Mouse (Mus musculus) T-cell, adult 66 days (primary cell): ENCODE results near the gene Gast. TPM values are rescaled to one million over a fixed set of nuclear protein-coding genes. Genes with fewer than 3 reads are reported as not detected.

ENCODE experiments used
- total RNA-seq, 2 experiments: library from RNA; stranded (reverse); gene quantifications; 3 replicates in 1 of 2; 4 replicates in 1 of 2; pipeline ENCODE4 v1.2.4; 2023

The Gast gene
- total RNA-seq = not detected

DNA sequence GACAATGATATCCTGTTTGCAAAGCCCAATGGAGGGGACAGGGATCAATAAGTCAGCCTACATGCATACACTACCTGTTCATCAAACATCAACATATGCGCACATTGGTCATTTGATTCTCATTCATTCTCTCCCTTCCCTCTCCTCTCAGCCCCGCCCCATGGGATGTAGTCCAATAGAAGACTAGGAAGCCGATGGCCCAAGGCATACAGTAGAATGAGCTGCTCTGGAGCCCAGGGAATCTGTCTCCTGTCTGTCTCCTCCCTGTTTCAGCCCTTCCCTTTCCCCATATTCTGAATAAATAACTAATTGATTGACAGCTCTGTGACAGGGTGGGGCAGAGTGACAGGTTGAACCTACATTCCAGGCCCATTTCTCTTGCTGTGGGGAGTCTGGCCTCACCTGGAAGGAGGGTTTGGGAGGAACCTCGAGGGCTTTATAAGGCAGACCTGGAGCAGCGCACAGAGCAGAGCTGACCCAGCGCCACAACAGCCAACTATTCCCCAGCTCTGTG lies at the start of gene Gast:
TSS of gene Gast (plus strand) at position 464 of the 514 bp plus-strand sequence.

GRCm38 (mm10) chr11:100319492-100320171 lies 14.6 kb upstream of the Gast start, which contains the start of gene Eif1:
Gene Eif1, plus strand, starts transcription at chr11:100319885.

DNA sequence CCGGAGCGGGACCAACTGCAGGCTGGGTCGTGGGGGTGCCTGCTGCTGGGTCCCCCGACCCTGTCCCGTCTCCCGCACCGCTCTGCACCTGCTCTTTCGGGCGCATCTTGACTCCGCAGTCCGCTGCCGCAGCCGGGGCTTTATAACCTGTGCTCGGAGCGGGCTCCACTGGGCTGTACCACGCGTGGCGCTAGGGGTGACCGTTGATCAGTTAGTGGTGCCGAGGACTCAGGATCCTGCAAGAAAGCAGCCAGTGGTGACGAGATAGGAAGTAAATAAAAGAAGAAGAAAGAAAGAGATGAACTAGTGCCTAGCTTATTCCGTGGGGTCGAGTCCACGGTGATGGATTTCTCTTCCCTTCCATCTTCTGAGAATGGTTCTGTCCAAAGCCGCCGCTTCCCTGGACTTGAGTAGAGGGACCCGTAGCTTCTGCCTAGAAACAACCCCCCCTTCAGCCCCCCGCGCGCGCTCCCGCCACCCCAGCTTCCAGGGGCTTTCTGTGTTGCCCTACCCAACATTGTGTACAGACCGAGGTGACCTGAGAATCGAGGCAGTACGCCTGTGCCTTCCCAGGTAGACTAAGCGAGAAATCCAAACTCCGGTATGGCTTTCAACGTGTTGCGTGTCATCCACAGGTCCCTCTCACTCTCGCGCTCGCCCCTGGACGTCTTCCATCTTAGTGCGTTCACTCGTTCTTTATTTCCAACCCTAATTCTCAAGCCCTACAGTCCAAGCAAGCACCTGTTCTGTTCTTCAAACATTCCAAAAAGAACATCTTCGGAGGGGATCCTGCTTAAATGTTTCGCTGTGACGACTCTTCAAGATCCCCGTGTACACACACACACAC lies 22.0 kb downstream of the Gast start, which contains the start of gene Hap1:
TSS of gene Hap1 (minus strand) at position 157 of the 847 bp plus-strand sequence.

Other genes starting within 250 kb of the Gast start
- not detected for gene Krt32, start 246.2 kb upstream of the Gast start, total RNA-seq
- gene Krt35, start 238.2 kb upstream of the Gast start, total RNA-seq = not detected
- not detected for gene Krt36, start 228.8 kb upstream of the Gast start, total RNA-seq
- not detected for gene Krt13, start 212.8 kb upstream of the Gast start, total RNA-seq
- not detected for gene Krt15, start 198.5 kb upstream of the Gast start, total RNA-seq
- gene Krt19, start 185.7 kb upstream of the Gast start, total RNA-seq = not detected
- not detected for gene Krt9, start 141.2 kb upstream of the Gast start, total RNA-seq
- not detected for gene Krt14, start 126.9 kb upstream of the Gast start, total RNA-seq
- not detected for gene Krt16, start 85.5 kb upstream of the Gast start, total RNA-seq
- gene Krt17, start 73.4 kb upstream of the Gast start, total RNA-seq = not detected
- gene Krt42, start 64.5 kb upstream of the Gast start, total RNA-seq = not detected
- 1,000 to 10,000 TPM; 2,152 to 2,177 TPM for gene Eif1, start 14.5 kb upstream of the Gast start, total RNA-seq
- gene Hap1, start 21.7 kb downstream of the Gast start, total RNA-seq = under 1 TPM; 0.44 to 0.92 TPM
- gene Jup, start 63.4 kb downstream of the Gast start, total RNA-seq = 10 to 100 TPM in 1 of 2 experiments, 1 to 10 TPM in 1; 8.0 to 10.7 TPM
- under 1 TPM; 0.50 to 0.73 TPM for gene P3h4, start 80.4 kb downstream of the Gast start, total RNA-seq
- not detected for gene Fkbp10, start 81.3 kb downstream of the Gast start, total RNA-seq
- gene Nt5c3b, start 107.4 kb downstream of the Gast start, total RNA-seq = 100 to 1,000 TPM; 119 to 122 TPM
- 1 to 10 TPM; 2.2 to 2.5 TPM for gene Klhl10, start 107.5 kb downstream of the Gast start, total RNA-seq
- gene Klhl11, start 138.3 kb downstream of the Gast start, total RNA-seq = 10 to 100 TPM; 22.5 to 35.4 TPM
- 100 to 1,000 TPM; 146 to 160 TPM for gene Acly, start 193.6 kb downstream of the Gast start, total RNA-seq
- not detected for gene Ttc25, start 211.2 kb downstream of the Gast start, total RNA-seq
- gene Cnp, start 240.5 kb downstream of the Gast start, total RNA-seq = 100 to 1,000 TPM; 124 to 136 TPM